Mouse (Mus musculus): ENCODE data around the gene Gm5485.

DNA sequence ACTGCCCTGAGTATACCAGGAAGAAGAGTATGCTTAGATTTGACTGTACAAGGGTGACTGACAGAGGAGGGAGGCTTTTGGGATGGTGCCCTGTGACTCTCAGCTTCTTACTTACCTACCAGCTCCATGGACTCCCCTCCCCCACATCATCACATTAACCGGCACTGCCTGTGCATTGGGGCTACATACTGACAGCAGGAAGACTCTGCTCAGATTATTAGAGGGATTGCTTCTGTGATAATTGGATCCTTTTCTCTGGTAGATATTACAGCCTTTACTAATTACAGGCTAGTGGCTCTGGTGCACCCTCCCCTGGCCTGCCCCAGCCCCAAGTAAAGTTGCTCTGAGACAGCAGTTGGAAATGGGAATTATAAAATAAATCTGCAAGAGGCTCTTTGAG, 17.2 kb upstream of the Gm5485 start:
- TF ChIP-seq CTCF (IDR thresholded peaks at IDR 0.05; ENCODE audit: low read depth): no peak
- TF ChIP-seq EP300 (optimal IDR thresholded peaks at IDR 0.05): no peak
